Mouse (Mus musculus): Measurements from ENCODE around the gene Upf1. TPM values are rescaled to one million over a fixed set of nuclear protein-coding genes. Genes with fewer than 3 reads are reported as not detected.
A peak's percentile ranks its signal among the peaks of the same experiment; 100 is the strongest.

Upf1 gene
- total RNA-seq, 2 experiments from 2014 or later, result 30.6 to 30.8 TPM

GRCm38 (mm10) chr8:70282603-70283135 is 70.4 kb downstream of the Upf1 start, which contains the start of gene Homer3:
Gene Homer3, plus strand, starts transcription at chr8:70282827.
- peak; percentile 94 for ATAC-seq (replicated peaks; ENCODE audit: poor library complexity, severe bottlenecking)

Other genes starting within 250 kb of the Upf1 start
- not detected in 2 replicates for gene Ncan, start 232.4 kb downstream of the Upf1 start, total RNA-seq (2014; fragmentation: Nextera tagmentation)
- gene Ncan, start 232.4 kb downstream of the Upf1 start, total RNA-seq (2017), result not detected in 2 replicates
- 37.0 and 64.5 TPM in 2 replicates for gene Nr2c2ap, start 221.9 kb downstream of the Upf1 start, total RNA-seq (2014; fragmentation: Nextera tagmentation)
- 8.7 and 9.4 TPM in 2 replicates for gene Nr2c2ap, start 221.9 kb downstream of the Upf1 start, total RNA-seq (2017)
- 4.8 and 6.9 TPM in 2 replicates for gene Rfxank, start 214.1 kb downstream of the Upf1 start, total RNA-seq (2014; fragmentation: Nextera tagmentation)
- 5.9 and 11.6 TPM in 2 replicates for gene Rfxank, start 214.1 kb downstream of the Upf1 start, total RNA-seq (2017)
- gene Borcs8, start 213.8 kb downstream of the Upf1 start, total RNA-seq (2014; fragmentation: Nextera tagmentation), result 26.6 and 53.7 TPM in 2 replicates
- gene Borcs8, start 213.8 kb downstream of the Upf1 start, total RNA-seq (2017), result 34.3 and 40.0 TPM in 2 replicates
- gene Mef2b, start 213.6 kb downstream of the Upf1 start, total RNA-seq (2014; fragmentation: Nextera tagmentation), result not detected in 2 replicates
- not detected in 2 replicates for gene Mef2b, start 213.6 kb downstream of the Upf1 start, total RNA-seq (2017)
- gene Tmem161a, start 180.9 kb downstream of the Upf1 start, total RNA-seq (2014; fragmentation: Nextera tagmentation), result 15.6 and 29.6 TPM in 2 replicates
- 9.4 and 21.4 TPM in 2 replicates for gene Tmem161a, start 180.9 kb downstream of the Upf1 start, total RNA-seq (2017)
- gene Slc25a42, start 141.0 kb downstream of the Upf1 start, total RNA-seq (2014; fragmentation: Nextera tagmentation), result 3.2 and 5.5 TPM in 2 replicates
- 0.62 and 1.2 TPM in 2 replicates for gene Slc25a42, start 141.0 kb downstream of the Upf1 start, total RNA-seq (2017)
- gene Sugp2, start 119.1 kb downstream of the Upf1 start, total RNA-seq (2014; fragmentation: Nextera tagmentation), result 62.5 and 68.0 TPM in 2 replicates
- 26.0 and 56.4 TPM in 2 replicates for gene Sugp2, start 119.1 kb downstream of the Upf1 start, total RNA-seq (2017)
- 4.9 and 6.9 TPM in 2 replicates for gene Armc6, start 118.8 kb downstream of the Upf1 start, total RNA-seq (2014; fragmentation: Nextera tagmentation)
- gene Armc6, start 118.8 kb downstream of the Upf1 start, total RNA-seq (2017), result 8.0 and 9.4 TPM in 2 replicates
- 5.4 and 12.3 TPM in 2 replicates for gene Homer3, start 70.5 kb downstream of the Upf1 start, total RNA-seq (2014; fragmentation: Nextera tagmentation)
- 6.5 and 12.3 TPM in 2 replicates for gene Homer3, start 70.5 kb downstream of the Upf1 start, total RNA-seq (2017)
- 45.9 and 66.8 TPM in 2 replicates for gene Ddx49, start 50.8 kb downstream of the Upf1 start, total RNA-seq (2014; fragmentation: Nextera tagmentation)
- gene Ddx49, start 50.8 kb downstream of the Upf1 start, total RNA-seq (2017), result 139 and 177 TPM in 2 replicates
- gene Cope, start 50.8 kb downstream of the Upf1 start, total RNA-seq (2014; fragmentation: Nextera tagmentation), result 209 and 240 TPM in 2 replicates
- gene Cope, start 50.8 kb downstream of the Upf1 start, total RNA-seq (2017), result 132 and 155 TPM in 2 replicates
- not detected in 2 replicates for gene Cers1, start 37.5 kb downstream of the Upf1 start, total RNA-seq (2014; fragmentation: Nextera tagmentation)
- not detected in 2 replicates for gene Cers1, start 37.5 kb downstream of the Upf1 start, total RNA-seq (2017)
- not detected in 2 replicates for gene Gdf1, start 23.5 kb downstream of the Upf1 start, total RNA-seq (2014; fragmentation: Nextera tagmentation)
- not detected in 2 replicates for gene Gdf1, start 23.5 kb downstream of the Upf1 start, total RNA-seq (2017)
- 0.88 TPM in 1 of 2 replicates, not detected in the other for gene Comp, start 20.3 kb upstream of the Upf1 start, total RNA-seq (2014; fragmentation: Nextera tagmentation)
- not detected in 2 replicates for gene Comp, start 20.3 kb upstream of the Upf1 start, total RNA-seq (2017)
- 7.4 and 19.5 TPM in 2 replicates for gene Crtc1, start 86.3 kb upstream of the Upf1 start, total RNA-seq (2014; fragmentation: Nextera tagmentation)
- 2.3 and 4.8 TPM in 2 replicates for gene Crtc1, start 86.3 kb upstream of the Upf1 start, total RNA-seq (2017)
- gene Klhl26, start 123.7 kb upstream of the Upf1 start, total RNA-seq (2014; fragmentation: Nextera tagmentation), result 2.1 and 4.4 TPM in 2 replicates
- gene Klhl26, start 123.7 kb upstream of the Upf1 start, total RNA-seq (2017), result 4.0 and 4.1 TPM in 2 replicates
- not detected in 2 replicates for gene Tmem59l, start 134.1 kb upstream of the Upf1 start, total RNA-seq (2014; fragmentation: Nextera tagmentation)
- gene Tmem59l, start 134.1 kb upstream of the Upf1 start, total RNA-seq (2017), result not detected in 2 replicates
- gene Crlf1, start 139.9 kb upstream of the Upf1 start, total RNA-seq (2014; fragmentation: Nextera tagmentation), result not detected in 2 replicates
- not detected in 2 replicates for gene Crlf1, start 139.9 kb upstream of the Upf1 start, total RNA-seq (2017)
- gene Rex1bd, start 153.5 kb upstream of the Upf1 start, total RNA-seq (2014; fragmentation: Nextera tagmentation), result 21.7 and 30.2 TPM in 2 replicates
- gene Rex1bd, start 153.5 kb upstream of the Upf1 start, total RNA-seq (2017), result 33.4 and 64.9 TPM in 2 replicates
- 2,675 and 2,799 TPM in 2 replicates for gene Uba52, start 157.5 kb upstream of the Upf1 start, total RNA-seq (2014; fragmentation: Nextera tagmentation)
- gene Uba52, start 157.5 kb upstream of the Upf1 start, total RNA-seq (2017), result 3,231 and 3,572 TPM in 2 replicates
- gene Fkbp8, start 174.4 kb upstream of the Upf1 start, total RNA-seq (2014; fragmentation: Nextera tagmentation), result 113 and 149 TPM in 2 replicates
- gene Fkbp8, start 174.4 kb upstream of the Upf1 start, total RNA-seq (2017), result 107 and 118 TPM in 2 replicates
- 83.7 and 84.5 TPM in 2 replicates for gene Kxd1, start 174.7 kb upstream of the Upf1 start, total RNA-seq (2014; fragmentation: Nextera tagmentation)
- 68.7 and 74.4 TPM in 2 replicates for gene Kxd1, start 174.7 kb upstream of the Upf1 start, total RNA-seq (2017)
- gene Ell, start 186.2 kb upstream of the Upf1 start, total RNA-seq (2014; fragmentation: Nextera tagmentation), result 11.7 and 13.6 TPM in 2 replicates
- gene Ell, start 186.2 kb upstream of the Upf1 start, total RNA-seq (2017), result 5.5 and 5.7 TPM in 2 replicates
- gene Isyna1, start 241.1 kb upstream of the Upf1 start, total RNA-seq (2014; fragmentation: Nextera tagmentation), result 30.8 and 66.6 TPM in 2 replicates
- gene Isyna1, start 241.1 kb upstream of the Upf1 start, total RNA-seq (2017), result 35.2 and 38.6 TPM in 2 replicates

Data from granulocyte monocyte progenitor cell, adult 5-6 weeks (primary cell).